In the genomic region with DNA sequence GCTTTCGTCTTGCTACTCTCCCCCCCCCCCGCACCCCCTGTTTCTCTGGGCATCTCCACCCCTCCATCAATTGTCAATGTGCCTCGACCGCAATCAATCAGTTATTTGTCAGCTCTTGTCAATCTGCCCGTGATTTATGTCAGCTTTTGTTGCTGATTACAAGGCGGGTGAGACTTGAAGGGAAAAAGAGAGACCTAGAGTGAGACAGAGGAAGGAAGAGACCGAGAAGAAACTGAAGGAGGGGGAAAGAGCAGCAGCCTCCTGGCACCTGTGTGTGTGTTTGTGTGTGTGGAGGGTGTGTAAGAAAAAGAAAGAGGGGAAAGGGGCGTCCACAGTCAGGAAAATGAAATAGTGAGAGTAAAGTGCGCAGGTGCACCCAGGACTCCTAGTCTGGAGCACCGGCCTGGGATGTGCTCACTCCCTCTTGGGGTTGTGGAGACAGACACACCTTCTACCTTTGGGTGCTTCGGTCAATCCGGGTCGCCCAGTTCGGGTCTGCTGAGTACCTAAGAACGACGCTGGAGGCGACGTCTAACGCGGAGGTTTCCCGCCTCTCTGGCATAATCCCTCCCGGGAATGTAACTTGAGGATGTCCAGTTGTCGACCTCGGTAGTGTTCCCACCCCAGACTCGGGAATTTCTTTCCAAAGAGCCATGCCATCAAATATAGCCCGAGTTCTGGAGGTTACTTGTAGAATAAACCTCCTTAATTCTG, we compare ENCODE assay signal across 9 mouse cellular contexts. TPM values are rescaled to one million over a fixed set of nuclear protein-coding genes. Genes with fewer than 3 reads are reported as not detected.
DNase-seq lines count a peak whose midpoint lies in the region; ATAC-seq and TF ChIP-seq lines count a peak whose summit lies in the region.
"Had no signal": no experiment of that assay in that cellular context is flagged by ENCODE, and none has a peak within 500 bp of the region (broad histone marks: within the 10 kb centered on the region; RNA-seq: fewer than 3 reads in every experiment).

No protein-coding gene starts in this region.

- H3K4me3 ChIP-seq in left cerebral cortex, adult 2 months = peak overlapping the region; percentile 58
- peak overlapping the region; percentile 77 for H3K4me3 ChIP-seq in embryonic facial prominence, embryonic 15.5 days (replicated peaks)
- H3K4me3 ChIP-seq in hindbrain, embryonic 11.5 days (ENCODE audit: low read depth, low read length) = peak overlapping the region; percentile 94
- peak overlapping the region; percentile 91 for H3K4me3 ChIP-seq in limb, embryonic 14.5 days (replicated peaks; ENCODE audit: low read length)

- TF ChIP-seq POLR2A in limb, embryonic 14.5 days (IDR thresholded peaks at IDR 0.05; ENCODE audit: borderline replicate concordance, extremely low read depth, insufficient read depth, insufficient read length) = no peak

- H3K9me3 ChIP-seq in embryonic facial prominence, embryonic 15.5 days (replicated peaks) = no peaks in the 10 kb centered on the region
- no peaks in the 10 kb centered on the region for H3K9me3 ChIP-seq in hindbrain, embryonic 11.5 days (ENCODE audit: control insufficient read depth, low read length)
- H3K9me3 ChIP-seq in limb, embryonic 14.5 days (ENCODE audit: control insufficient read depth, low read length) = no peaks in the 10 kb centered on the region

- H3K27me3 ChIP-seq in embryonic facial prominence, embryonic 15.5 days = no peaks in the 10 kb centered on the region
- H3K27me3 ChIP-seq in hindbrain, embryonic 11.5 days (ENCODE audit: control insufficient read depth, insufficient read depth, low read length) = peaks cover 14% of the 10 kb centered on the region; the same call in 1 of the 2 replicates
- peaks cover 28% of the 10 kb centered on the region; the same call in 1 of the 2 replicates for H3K27me3 ChIP-seq in limb, embryonic 14.5 days (ENCODE audit: control insufficient read depth, insufficient read depth, low read length)
- H3K27me3 ChIP-seq: Patski had no signal

- peaks cover 30% of the 10 kb centered on the region for H3K4me1 ChIP-seq in embryonic facial prominence, embryonic 15.5 days
- peaks cover 6% of the 10 kb centered on the region for H3K4me1 ChIP-seq in hindbrain, embryonic 11.5 days (replicated peaks; ENCODE audit: control insufficient read depth, insufficient read depth, low read length)
- peaks cover 15% of the 10 kb centered on the region for H3K4me1 ChIP-seq in limb, embryonic 14.5 days (ENCODE audit: control insufficient read depth, insufficient read depth, low read length)

- intact Hi-C loops in left cerebral cortex, adult 2 months (cut with DNase I) = loop anchor here (5.0 to 10.0 kb wide), 2 partner anchors 1059 to 1416 kb away; no protein-coding TSS in a partner anchor

- peak overlapping the region; percentile 73 for H3K4me2 ChIP-seq in embryonic facial prominence, embryonic 15.5 days (replicated peaks)
- H3K4me2 ChIP-seq in hindbrain, embryonic 11.5 days (replicated peaks; ENCODE audit: low read depth, low read length) = peak overlapping the region; percentile 83
- peak overlapping the region; percentile 72 for H3K4me2 ChIP-seq in limb, embryonic 14.5 days (replicated peaks; ENCODE audit: low read depth, low read length, severe bottlenecking)

- DNase-seq in left cerebral cortex, adult 2 months (ENCODE audit: extremely low spot score in 1 of 2, low spot score in 2 of 2) = no peak
- no peak for DNase-seq in left cerebral cortex, adult 8-10 months (ENCODE audit: low spot score in 2 of 2)
- DNase-seq in hindbrain, embryonic 11.5 days (ENCODE audit: low spot score) = peak; percentile 71
- peak; percentile 42 for DNase-seq in limb, embryonic 14.5 days (ENCODE audit: low spot score)
- DNase-seq in neural tube, embryonic 10.5 days (ENCODE audit: extremely low spot score, low spot score) = peak; percentile 79
- no peak for DNase-seq in layer of hippocampus, adult 8-10 months (ENCODE audit: low spot score in 2 of 2)

- TF ChIP-seq CTCF in left cerebral cortex, adult 2 months (IDR thresholded peaks at IDR 0.05) = no peak

- H3K9ac ChIP-seq in embryonic facial prominence, embryonic 15.5 days = peak overlapping the region; percentile 59; the same call in 1 of the 2 replicates
- H3K9ac ChIP-seq in hindbrain, embryonic 11.5 days (ENCODE audit: low read depth, low read length) = peak overlapping the region; percentile 69
- H3K9ac ChIP-seq in limb, embryonic 14.5 days (ENCODE audit: low read depth, low read length, severe bottlenecking) = peak overlapping the region; percentile 95

- ATAC-seq in embryonic facial prominence, embryonic 15.5 days (ENCODE audit: insufficient number of reproducible peaks, low FRiP score, low TSS enrichment, low read depth) = no peak
- peak; percentile 2; the same call in 1 of the 2 replicates for ATAC-seq in hindbrain, embryonic 11.5 days (ENCODE audit: low FRiP score)
- ATAC-seq in limb, embryonic 14.5 days (ENCODE audit: low FRiP score, low read depth) = no peak
- ATAC-seq in granulocyte monocyte progenitor cell, adult 5-6 weeks (replicated peaks; ENCODE audit: poor library complexity, severe bottlenecking) = no peak

- peak overlapping the region; percentile 32; the same call in 1 of the 2 replicates for H3K27ac ChIP-seq in left cerebral cortex, adult 2 months
- peak overlapping the region; percentile 98 for H3K27ac ChIP-seq in embryonic facial prominence, embryonic 15.5 days (replicated peaks)
- peak overlapping the region; percentile 74 for H3K27ac ChIP-seq in hindbrain, embryonic 11.5 days (ENCODE audit: low read depth, low read length)
- peak overlapping the region; percentile 85 for H3K27ac ChIP-seq in limb, embryonic 14.5 days (replicated peaks; ENCODE audit: low read depth, low read length)

- 0 out of 2 replicates have a peak, but pooled peaks cover 5% of the 10 kb centered on the region for H3K36me3 ChIP-seq in embryonic facial prominence, embryonic 15.5 days
- H3K36me3 ChIP-seq in hindbrain, embryonic 11.5 days (ENCODE audit: control insufficient read depth, insufficient read depth, low read length) = 0 out of 2 replicates have a peak, but pooled peaks cover 4% of the 10 kb centered on the region
- peaks cover 23% of the 10 kb centered on the region for H3K36me3 ChIP-seq in limb, embryonic 14.5 days (ENCODE audit: control insufficient read depth, insufficient read depth, low read length)

- under 1% methylated on average over 26 of the region's 26 CpGs for WGBS in embryonic facial prominence, embryonic 15.5 days
- under 1% methylated on average over 26 of the region's 26 CpGs for WGBS in hindbrain, embryonic 11.5 days
- WGBS in limb, embryonic 14.5 days = 0% methylated on average over 26 of the region's 26 CpGs

RNA-seq across cellular contexts. Expression of a gene that starts 0.7 kb away (rescaled TPM):
- 1 to 10 TPM; 2.2 to 3.3 TPM for total RNA-seq in left cerebral cortex, adult 2 months (2021)
- 1 to 10 TPM; 3.7 to 6.1 (median 5.1) TPM for total RNA-seq in left cerebral cortex, adult 8-10 months (2022)
- polyA plus RNA-seq in embryonic facial prominence, embryonic 15.5 days (2015; fragmentation: Nextera tagmentation; extraction: Ambion mirVana) = 26.1 and 27.0 TPM in 2 replicates
- 11.8 and 15.4 TPM in 2 replicates for polyA plus RNA-seq in hindbrain, embryonic 11.5 days (2014; fragmentation: Nextera tagmentation; extraction: Ambion mirVana)
- polyA plus RNA-seq in limb, embryonic 14.5 days (2012; rRNA removed) = 45.1 and 73.1 TPM in 2 replicates
- polyA plus RNA-seq in limb, embryonic 14.5 days (2014; fragmentation: Nextera tagmentation; extraction: Ambion mirVana) = 15.3 and 17.6 TPM in 2 replicates
- 1 to 10 TPM; 2.5 to 3.4 (median 3.1) TPM for total RNA-seq in layer of hippocampus, adult 8-10 months (2022)
- not detected in 2 replicates for total RNA-seq in granulocyte monocyte progenitor cell, adult 5-6 weeks (2014; fragmentation: Nextera tagmentation)
- total RNA-seq in granulocyte monocyte progenitor cell, adult 5-6 weeks (2017) = 0.04 and 0.05 TPM in 2 replicates

RNA-seq across cellular contexts. Expression of a gene that starts 30.8 kb away (rescaled TPM):
- total RNA-seq in left cerebral cortex, adult 2 months (2021) = under 1 TPM; 0.87 to 0.97 TPM
- 1 to 10 TPM; 1.2 to 2.4 (median 1.3) TPM for total RNA-seq in left cerebral cortex, adult 8-10 months (2022)
- 0.39 and 0.64 TPM in 2 replicates for polyA plus RNA-seq in embryonic facial prominence, embryonic 15.5 days (2015; fragmentation: Nextera tagmentation; extraction: Ambion mirVana)
- polyA plus RNA-seq in hindbrain, embryonic 11.5 days (2014; fragmentation: Nextera tagmentation; extraction: Ambion mirVana) = 0.20 and 0.91 TPM in 2 replicates
- polyA plus RNA-seq in limb, embryonic 14.5 days (2012; rRNA removed) = 0.08 and 0.13 TPM in 2 replicates
- polyA plus RNA-seq in limb, embryonic 14.5 days (2014; fragmentation: Nextera tagmentation; extraction: Ambion mirVana) = 0.35 and 0.72 TPM in 2 replicates
- 1 to 10 TPM in 3 of 4 experiments, under 1 TPM in 1; 0.59 to 4.9 (median 1.8) TPM for total RNA-seq in layer of hippocampus, adult 8-10 months (2022)
- 30.9 and 34.8 TPM in 2 replicates for total RNA-seq in granulocyte monocyte progenitor cell, adult 5-6 weeks (2014; fragmentation: Nextera tagmentation)
- 19.3 and 23.4 TPM in 2 replicates for total RNA-seq in granulocyte monocyte progenitor cell, adult 5-6 weeks (2017)

Comparison
In these comparisons a context has a peak if more than half of its experiments do, and no peak if none do; other contexts are left out.
1. DNase-seq: peak in hindbrain, embryonic 11.5 days (single experiment), limb, embryonic 14.5 days (single experiment) and neural tube, embryonic 10.5 days (single experiment); none in left cerebral cortex, adult 2 months (0 of 2), left cerebral cortex, adult 8-10 months (0 of 2) and layer of hippocampus, adult 8-10 months (0 of 2).
2. H3K27ac ChIP-seq: peak in every context shown above with its lines; median percentile 98 in embryonic facial prominence, embryonic 15.5 days; 85 in limb, embryonic 14.5 days; 74 in hindbrain, embryonic 11.5 days; 32 in left cerebral cortex, adult 2 months.
3. Peak in every context shown above with its lines, with median percentiles within 50 percentile points of each other: H3K4me3 ChIP-seq, H3K4me2 ChIP-seq and H3K9ac ChIP-seq.